Mouse (Mus musculus) lung, postnatal 0 days (tissue): Measurements from ENCODE around the gene Baz2b.

Experiments used
- CTCF ChIP-seq: IDR thresholded peaks from 2 replicates; pipeline ENCODE4 v1.5.1; 2016; ENCODE audit warnings: antibody characterized with exemption, mild to moderate bottlenecking
- EP300 ChIP-seq: IDR thresholded peaks from 2 replicates; pipeline ENCODE4 v1.6.1; 2016; ENCODE audit warnings: antibody characterized with exemption, mild to moderate bottlenecking, control low read depth

DNA sequence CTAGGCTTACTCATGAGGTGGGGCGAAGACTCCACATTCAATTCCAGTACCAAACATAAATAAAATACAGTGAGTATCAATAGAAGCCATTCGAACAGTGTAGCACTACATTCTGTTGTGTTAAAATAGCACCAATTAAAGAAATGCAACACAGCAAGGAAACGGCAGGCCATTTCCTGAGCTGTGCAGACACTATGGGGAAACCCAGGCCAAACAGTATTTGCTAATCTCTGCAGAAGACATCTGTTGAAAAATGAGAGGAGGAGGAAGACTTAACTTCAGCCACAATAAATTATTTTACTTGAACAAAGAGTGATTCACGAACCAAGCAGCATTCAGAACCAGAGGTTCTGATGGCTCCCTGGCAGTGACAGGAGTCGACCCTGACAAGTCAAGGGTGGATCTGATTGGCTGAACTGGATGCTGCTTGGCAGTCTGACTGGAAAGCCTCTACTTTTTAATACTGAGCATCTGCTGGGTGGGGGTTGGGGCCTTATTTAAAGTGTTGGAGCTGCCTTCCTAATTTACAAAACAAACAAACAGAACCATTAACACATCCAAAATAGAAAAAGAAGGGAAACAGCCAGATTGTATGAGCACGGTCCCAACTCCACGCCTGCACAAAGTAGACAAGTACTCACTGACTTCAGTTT lies 126.5 kb downstream of the Baz2b start:
- TF ChIP-seq CTCF = no peak
- no peak for TF ChIP-seq EP300
